Mouse (Mus musculus) MEL (cell line): ENCODE results near the gene Spopl.
A peak's percentile ranks its signal among the peaks of the same experiment; 100 is the strongest.

Experiments used
- CTCF ChIP-seq, 3 experiments: IDR thresholded peaks in 2 of 3; conservative IDR thresholded peaks in 1 of 3; 2 replicates each; pipeline ENCODE4 v1.5.1; 2011 to 2012; ENCODE audit warnings: low read length in 3 of 3, low read depth in 2 of 3, mild to moderate bottlenecking in 2 of 3, improper control_type of control experiment in 1 of 3, inconsistent platforms in 1 of 3, mixed read lengths in 1 of 3, moderate library complexity in 1 of 3; ENCODE audit not compliant: control insufficient read depth in 1 of 3, insufficient read depth in 1 of 3, poor library complexity in 1 of 3, severe bottlenecking in 1 of 3
- E2F4 ChIP-seq: IDR thresholded peaks from 2 replicates; pipeline ENCODE4 v1.6.1; 2011; ENCODE audit warnings: low read depth, low read length, improper control_type of control experiment, borderline replicate concordance
- EP300 ChIP-seq, 2 experiments: IDR thresholded peaks; 2 replicates each; pipeline ENCODE4 v1.6.1; 2011; ENCODE audit warnings: improper control_type of control experiment in 2 of 2, low read length in 2 of 2, low read depth in 1 of 2, mild to moderate bottlenecking in 1 of 2
- MAX ChIP-seq: IDR thresholded peaks from 2 replicates; pipeline ENCODE4 v1.6.1; 2011; ENCODE audit warnings: low read length, improper control_type of control experiment
- MXI1 ChIP-seq: IDR thresholded peaks from 2 replicates; pipeline ENCODE4 v1.6.1; 2011; ENCODE audit warnings: mild to moderate bottlenecking, low read depth, low read length, improper control_type of control experiment
- UBTF ChIP-seq: IDR thresholded peaks from 2 replicates; pipeline ENCODE4 v1.6.1; 2012; ENCODE audit warnings: low read depth, mild to moderate bottlenecking, inconsistent platforms, low read length, improper control_type of control experiment, moderate library complexity, borderline replicate concordance; ENCODE audit not compliant: insufficient read depth
- USF1 ChIP-seq: IDR thresholded peaks from 2 replicates; pipeline ENCODE4 v1.6.1; 2014; ENCODE audit warnings: low read depth, mild to moderate bottlenecking, inconsistent platforms, low read length, improper control_type of control experiment, moderate library complexity

- TF ChIP-seq MXI1, result peak; percentile 57
- no peak for TF ChIP-seq USF1
- no peak for TF ChIP-seq CTCF (IDR thresholded peaks at IDR 0.05 in 2 of 3, conservative IDR thresholded peaks at IDR 0.05 in 1 of 3; ENCODE audit: control insufficient read depth in 1 of 3, insufficient read depth in 1 of 3, low read depth in 2 of 3, low read length in 3 of 3, poor library complexity in 1 of 3, severe bottlenecking in 1 of 3)
- no peak for TF ChIP-seq E2F4
- no peak for TF ChIP-seq MAX
- peak; percentile 27 to 33; a peak in 2 of 4 replicates for TF ChIP-seq EP300 (IDR thresholded peaks at IDR 0.05; ENCODE audit: low read depth in 1 of 2, low read length in 2 of 2)
- no peak for TF ChIP-seq UBTF
Observed at GRCm38 (mm10) chr2:23571302-23572156, at the start of gene Spopl.
